Mouse (Mus musculus) C2C12 (cell line): ENCODE results near the gene Tex19.1. TPM values are rescaled to one million over a fixed set of nuclear protein-coding genes. Genes with fewer than 3 reads are reported as not detected.

Experiments used
- H3K27me3 ChIP-seq: one replicate; pipeline ENCODE4 v1.6.1; 2011; ENCODE audit not compliant: control insufficient read depth, insufficient read depth, insufficient read length
- H3K36me3 ChIP-seq: one replicate; pipeline ENCODE4 v1.6.1; 2011; ENCODE audit not compliant: control insufficient read depth, insufficient read depth
- H3K4me3 ChIP-seq: one replicate; pipeline ENCODE4 v1.5.1; 2011; ENCODE audit warnings: mild to moderate bottlenecking, control low read depth; ENCODE audit not compliant: poor library complexity, insufficient read depth, severe bottlenecking
- H3K79me2 ChIP-seq: one replicate; pipeline ENCODE4 v1.6.1; 2011; ENCODE audit not compliant: control insufficient read depth, insufficient read depth
- H3K79me3 ChIP-seq: one replicate; pipeline ENCODE4 v1.6.1; 2011; ENCODE audit warnings: low read depth, control low read depth
- H3ac ChIP-seq: one replicate; pipeline ENCODE3; 2011; ENCODE audit warnings: low read depth; ENCODE audit not compliant: control insufficient read depth, insufficient read length
- CEBPB ChIP-seq: IDR thresholded peaks from one replicate; pipeline ENCODE4 v1.6.1; 2011; ENCODE audit warnings: low read depth, mild to moderate bottlenecking, control low read depth, moderate library complexity
- CTCF ChIP-seq: IDR thresholded peaks from one replicate; pipeline ENCODE4 v1.5.1; 2011; ENCODE audit not compliant: control insufficient read depth, insufficient read depth, insufficient read length
- FOSL1 ChIP-seq: IDR thresholded peaks from one replicate; pipeline ENCODE4 v1.8.0; 2011; ENCODE audit warnings: mild to moderate bottlenecking, low read length; ENCODE audit not compliant: poor library complexity, insufficient read depth, severe bottlenecking
- MAX ChIP-seq: IDR thresholded peaks from one replicate; pipeline ENCODE4 v1.6.1; 2011; ENCODE audit warnings: mild to moderate bottlenecking, control low read depth
- MYOD1 ChIP-seq: IDR thresholded peaks from one replicate; pipeline ENCODE4 v1.6.1; 2011; ENCODE audit warnings: low read depth; ENCODE audit not compliant: control insufficient read depth, insufficient read length
- MYOG ChIP-seq: IDR thresholded peaks from one replicate; pipeline ENCODE4 v1.6.1; 2011; ENCODE audit not compliant: control insufficient read depth, insufficient read length; ENCODE audit errors: extremely low read depth
- USF1 ChIP-seq: IDR thresholded peaks from one replicate; pipeline ENCODE4 v1.6.1; 2011; ENCODE audit warnings: low read depth, mild to moderate bottlenecking, control low read depth, moderate library complexity
- polyA plus RNA-seq: library from polyadenylated mRNA; unstranded; fragments of >200 nt; fragmentation: generic; extraction: Trizol; gene quantifications from one replicate; pipeline ENCODE4 v1.2.1, GENCODE M21; 2012; ENCODE audit warnings: missing spikeins

Tex19.1 gene
- polyA plus RNA-seq, 1 experiment, result 0.02 TPM

- Histone ChIP-seq H3K4me3 (no peak overlapping the region), H3K79me3 (no peaks in the 10 kb centered on the region), H3K27me3 (no peaks in the 10 kb centered on the region), H3K36me3 (no peaks in the 10 kb centered on the region), H3K79me2 (no peaks in the 10 kb centered on the region), H3ac (no peak overlapping the region)
- TF ChIP-seq USF1 (no peak), MYOD1 (no peak), CEBPB (no peak), MYOG (no peak), MAX (no peak), FOSL1 (no peak), CTCF (no peak)
Measured at GRCm38 (mm10) chr11:121121151-121121550, 24.8 kb upstream of the Tex19.1 start.

- Histone ChIP-seq H3K27me3 (no peaks in the 10 kb centered on the region), H3K79me3 (no peaks in the 10 kb centered on the region), H3K36me3 (no peaks in the 10 kb centered on the region), H3K79me2 (no peaks in the 10 kb centered on the region), H3ac (no peak overlapping the region), H3K4me3 (no peak overlapping the region)
- TF ChIP-seq CEBPB (no peak), MYOG (no peak), USF1 (no peak), MYOD1 (no peak), CTCF (no peak), FOSL1 (no peak), MAX (no peak)
Measured at GRCm38 (mm10) chr11:121122024-121122670, 23.8 kb upstream of the Tex19.1 start.

- no peak for TF ChIP-seq MYOD1
- no peak for TF ChIP-seq MYOG
- no peak for TF ChIP-seq CTCF
- TF ChIP-seq FOSL1, result no peak
- no peak for TF ChIP-seq USF1
- TF ChIP-seq CEBPB, result no peak
- no peak for TF ChIP-seq MAX
- Histone ChIP-seq H3K4me3 (no peak overlapping the region), H3K79me3 (no peaks in the 10 kb centered on the region), H3ac (no peak overlapping the region), H3K27me3 (no peaks in the 10 kb centered on the region), H3K36me3 (no peaks in the 10 kb centered on the region), H3K79me2 (no peaks in the 10 kb centered on the region)
Measured at GRCm38 (mm10) chr11:121123438-121123837, 22.5 kb upstream of the Tex19.1 start.

DNA sequence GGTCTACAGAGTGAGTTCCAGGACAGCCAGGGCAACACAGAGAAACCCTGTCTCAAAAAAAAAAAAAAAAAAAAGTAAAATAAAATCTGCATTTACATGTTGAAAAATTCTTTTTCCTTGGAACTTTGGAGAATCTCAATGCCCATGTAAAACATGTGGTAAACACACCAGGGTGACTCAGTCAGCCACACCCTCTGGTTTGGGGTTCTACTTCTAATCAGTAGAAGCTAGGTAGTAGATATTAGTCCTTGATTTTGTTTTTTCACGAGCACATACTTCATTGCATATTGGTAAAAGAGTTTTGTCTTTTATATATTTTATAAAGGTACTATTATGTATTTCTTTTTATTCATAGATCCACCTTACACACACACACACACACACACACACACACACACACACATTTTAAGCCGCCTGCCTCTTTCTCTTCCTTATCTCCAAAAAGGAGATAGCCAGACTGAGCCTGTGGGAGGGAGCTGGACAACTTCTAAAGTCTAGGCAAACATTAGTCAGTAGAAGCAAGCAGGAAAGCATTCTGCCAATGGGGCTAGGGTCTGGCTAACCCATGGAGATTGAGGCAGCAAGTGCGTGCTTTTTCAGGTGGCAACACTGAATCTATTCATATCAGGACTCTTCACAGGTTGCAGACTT is 20.3 kb upstream of the Tex19.1 start:
- Histone ChIP-seq H3K79me3 (no peaks in the 10 kb centered on the region), H3K36me3 (no peaks in the 10 kb centered on the region), H3K79me2 (no peaks in the 10 kb centered on the region), H3K4me3 (no peak overlapping the region), H3K27me3 (no peaks in the 10 kb centered on the region), H3ac (no peak overlapping the region)
- TF ChIP-seq FOSL1 (no peak), USF1 (no peak), CTCF (no peak), MAX (no peak), MYOD1 (no peak), CEBPB (no peak), MYOG (no peak)

DNA sequence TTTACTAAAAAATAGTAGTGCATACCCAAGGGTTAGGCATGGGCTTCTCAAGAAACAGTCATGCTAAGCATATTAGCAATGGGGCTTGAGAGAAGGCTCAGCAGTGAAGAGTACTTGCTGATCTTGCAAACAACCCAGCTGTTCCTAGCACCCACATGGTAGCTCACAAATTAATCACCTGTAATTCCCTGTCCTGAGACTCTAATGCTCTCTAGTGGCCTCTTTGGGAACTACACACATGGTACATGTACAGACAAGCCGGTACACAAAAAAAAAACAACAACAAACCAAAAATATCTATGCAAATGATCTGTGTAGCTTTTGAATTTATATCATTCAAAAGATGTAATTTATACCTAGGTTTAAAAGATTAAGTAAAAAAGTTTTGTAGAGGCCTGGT is 19.5 kb upstream of the Tex19.1 start:
- no peak for TF ChIP-seq MYOG
- no peak for TF ChIP-seq CEBPB
- TF ChIP-seq FOSL1, result no peak
- TF ChIP-seq USF1, result no peak
- TF ChIP-seq MYOD1, result no peak
- TF ChIP-seq CTCF, result no peak
- TF ChIP-seq MAX, result no peak
- Histone ChIP-seq H3K79me2 (no peaks in the 10 kb centered on the region), H3K36me3 (no peaks in the 10 kb centered on the region), H3ac (no peak overlapping the region), H3K4me3 (no peak overlapping the region), H3K27me3 (no peaks in the 10 kb centered on the region), H3K79me3 (no peaks in the 10 kb centered on the region)
